Mouse (Mus musculus) frontal cortex, postnatal 36 days (tissue): Measurements from ENCODE around the gene 2310011J03Rik.

ENCODE experiments used
- DNase-seq, 2 experiments: peaks; one replicate each; pipeline ENCODE4 v3.0.0; 2022; ENCODE audit warnings: low spot score in 2 of 2

2310011J03Rik gene

DNA sequence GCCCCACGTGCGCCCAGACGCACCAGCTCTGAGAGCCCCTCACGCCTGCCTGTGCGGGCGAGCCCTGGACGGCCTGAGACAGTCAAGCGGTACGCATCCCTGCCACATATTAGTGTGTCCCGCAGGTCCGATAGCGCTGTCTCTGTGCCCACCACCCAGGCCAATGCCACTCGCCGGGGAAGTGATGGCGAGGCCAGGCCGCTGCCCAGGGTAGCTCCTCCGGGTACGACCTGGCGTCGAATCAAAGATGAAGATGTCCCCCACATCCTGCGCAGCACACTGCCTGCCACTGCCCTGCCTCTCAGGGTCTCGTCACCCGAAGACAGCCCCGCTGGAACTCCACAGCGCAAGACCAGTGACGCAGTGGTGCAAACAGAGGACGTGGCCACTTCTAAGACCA, 5.0 kb downstream of the 2310011J03Rik start:
- no peak for DNase-seq

DNA sequence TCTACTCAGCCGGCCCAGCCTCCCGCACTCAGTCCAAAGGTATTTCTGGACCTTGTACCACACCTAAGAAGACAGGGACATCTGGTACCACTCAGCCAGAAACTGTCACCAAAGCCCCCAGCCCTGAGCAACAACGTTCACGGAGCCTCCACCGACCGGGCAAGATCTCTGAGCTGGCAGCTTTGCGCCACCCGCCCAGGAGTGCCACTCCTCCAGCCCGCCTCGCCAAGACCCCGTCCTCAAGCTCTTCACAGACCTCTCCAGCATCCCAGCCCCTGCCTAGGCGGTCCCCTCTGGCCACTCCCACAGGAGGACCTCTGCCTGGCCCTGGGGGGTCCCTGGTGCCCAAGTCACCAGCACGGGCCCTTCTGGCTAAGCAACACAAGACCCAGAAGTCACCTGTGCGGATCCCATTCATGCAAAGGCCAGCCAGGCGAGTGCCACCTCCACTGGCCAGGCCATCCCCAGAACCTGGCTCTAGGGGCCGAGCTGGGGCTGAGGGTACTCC, 5.8 kb downstream of the 2310011J03Rik start:
- DNase-seq, result no peak

DNA sequence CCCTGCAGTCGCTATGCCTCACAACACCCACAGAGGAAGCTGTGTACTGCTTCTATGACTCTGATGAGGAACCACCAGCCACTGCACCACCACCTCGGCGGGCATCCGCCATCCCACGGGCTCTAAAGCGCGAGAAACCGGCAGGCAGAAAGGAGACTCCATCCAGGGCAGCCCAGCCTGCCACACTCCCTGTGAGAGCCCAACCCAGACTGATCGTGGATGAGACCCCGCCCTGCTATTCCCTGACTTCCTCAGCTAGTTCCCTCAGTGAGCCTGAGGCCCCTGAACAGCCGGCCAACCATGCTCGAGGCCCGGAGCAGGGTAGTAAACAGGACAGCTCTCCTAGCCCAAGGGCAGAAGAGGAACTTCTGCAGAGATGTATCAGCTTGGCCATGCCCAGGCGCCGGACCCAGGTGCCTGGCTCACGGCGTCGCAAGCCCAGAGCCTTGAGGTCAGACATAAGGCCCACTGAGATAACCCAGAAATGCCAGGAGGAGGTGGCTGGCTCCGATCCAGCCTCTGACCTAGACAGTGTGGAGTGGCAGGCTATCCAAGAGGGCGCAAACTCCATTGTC, 6.6 kb downstream of the 2310011J03Rik start:
- DNase-seq, result no peak

DNA sequence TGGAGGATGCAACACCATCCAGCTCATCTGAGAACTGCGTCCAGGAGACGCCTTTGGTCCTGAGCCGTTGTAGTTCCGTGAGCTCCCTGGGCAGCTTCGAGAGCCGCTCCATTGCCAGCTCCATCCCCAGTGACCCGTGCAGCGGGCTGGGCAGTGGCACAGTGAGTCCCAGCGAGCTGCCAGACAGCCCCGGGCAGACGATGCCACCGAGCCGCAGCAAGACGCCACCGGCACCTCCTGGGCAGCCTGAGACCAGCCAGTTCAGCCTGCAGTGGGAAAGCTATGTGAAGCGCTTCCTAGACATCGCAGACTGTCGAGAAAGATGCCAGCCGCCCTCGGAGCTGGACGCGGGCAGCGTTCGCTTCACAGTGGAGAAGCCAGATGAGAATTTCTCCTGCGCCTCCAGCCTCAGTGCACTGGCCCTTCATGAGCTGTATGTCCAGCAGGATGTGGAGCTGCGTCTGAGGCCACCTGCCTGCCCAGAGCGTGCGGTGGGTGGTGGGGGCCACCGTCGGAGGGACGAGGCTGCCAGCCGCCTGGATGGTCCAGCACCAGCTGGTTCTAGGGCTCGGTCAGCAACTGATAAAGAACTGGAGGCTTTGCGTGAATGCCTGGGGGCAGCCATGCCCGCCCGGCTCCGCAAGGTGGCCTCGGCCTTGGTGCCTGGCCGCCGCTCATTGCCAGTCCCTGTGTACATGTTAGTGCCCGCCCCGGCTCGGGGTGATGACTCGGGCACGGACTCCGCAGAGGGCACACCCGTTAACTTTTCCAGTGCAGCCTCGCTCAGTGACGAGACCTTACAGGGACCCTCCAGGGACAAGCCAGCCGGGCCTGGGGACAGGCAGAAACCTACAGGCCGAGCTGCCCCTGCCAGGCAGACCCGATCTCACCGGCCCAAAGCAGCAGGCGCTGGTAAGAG, 7.5 kb downstream of the 2310011J03Rik start:
- DNase-seq, result no peak

DNA sequence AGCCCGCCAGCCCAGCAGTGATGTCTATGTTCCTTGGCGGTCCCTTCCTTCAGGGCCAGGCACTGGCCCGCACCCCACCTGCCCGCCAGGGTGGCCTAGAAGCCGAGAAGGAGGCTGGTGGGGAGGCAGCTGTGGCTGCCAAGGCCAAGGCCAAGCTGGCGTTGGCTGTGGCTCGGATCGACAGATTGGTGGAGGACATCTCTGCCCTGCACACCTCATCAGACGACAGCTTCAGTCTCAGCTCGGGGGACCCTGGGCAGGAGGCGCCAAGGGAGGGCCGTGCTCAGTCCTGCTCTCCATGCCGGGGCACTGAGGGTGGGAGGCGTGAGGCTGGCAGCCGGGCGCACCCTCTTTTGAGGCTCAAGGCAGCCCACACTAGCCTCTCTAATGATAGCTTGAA, 8.8 kb downstream of the 2310011J03Rik start:
- DNase-seq, result no peak

DNA sequence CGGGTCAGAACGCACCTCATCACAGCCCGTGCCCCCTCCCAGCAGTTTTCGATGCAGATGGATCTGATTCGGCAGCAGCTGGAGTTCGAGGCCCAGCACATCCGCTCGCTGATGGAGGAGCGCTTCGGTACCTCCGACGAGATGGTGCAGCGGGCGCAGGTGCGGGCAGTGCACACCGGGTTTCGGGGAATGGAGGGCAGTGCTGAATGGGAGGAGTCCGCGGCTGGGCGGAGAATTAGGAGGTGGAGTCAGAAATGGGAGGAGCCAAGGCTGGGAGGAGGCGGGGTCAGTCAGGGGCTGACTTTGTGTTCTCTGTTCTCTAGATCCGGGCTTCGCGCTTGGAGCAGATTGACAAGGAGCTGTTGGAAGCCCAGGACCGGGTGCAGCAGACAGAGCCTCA, 15.5 kb downstream of the 2310011J03Rik start:
- no peak for DNase-seq

DNA sequence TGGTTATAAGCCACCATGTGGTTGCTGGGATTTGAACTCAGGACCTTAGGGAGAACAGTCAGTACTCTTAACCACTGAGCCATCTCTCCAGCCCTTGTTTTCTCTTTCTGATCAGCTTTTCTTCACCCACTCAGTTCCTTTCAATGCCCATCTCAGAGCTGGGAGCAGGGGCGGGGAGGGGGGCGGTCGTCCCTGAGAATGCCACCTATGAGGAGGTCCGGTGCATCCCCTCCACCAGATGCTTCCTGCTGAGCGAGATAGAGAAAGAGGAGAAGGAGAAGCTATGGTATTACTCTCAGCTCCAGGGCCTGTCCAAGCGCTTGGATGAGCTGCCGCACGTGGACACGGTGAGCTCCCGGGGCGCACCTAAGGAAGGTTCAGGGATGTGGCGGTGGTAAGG, 15.9 kb downstream of the 2310011J03Rik start:
- no peak for DNase-seq

DNA sequence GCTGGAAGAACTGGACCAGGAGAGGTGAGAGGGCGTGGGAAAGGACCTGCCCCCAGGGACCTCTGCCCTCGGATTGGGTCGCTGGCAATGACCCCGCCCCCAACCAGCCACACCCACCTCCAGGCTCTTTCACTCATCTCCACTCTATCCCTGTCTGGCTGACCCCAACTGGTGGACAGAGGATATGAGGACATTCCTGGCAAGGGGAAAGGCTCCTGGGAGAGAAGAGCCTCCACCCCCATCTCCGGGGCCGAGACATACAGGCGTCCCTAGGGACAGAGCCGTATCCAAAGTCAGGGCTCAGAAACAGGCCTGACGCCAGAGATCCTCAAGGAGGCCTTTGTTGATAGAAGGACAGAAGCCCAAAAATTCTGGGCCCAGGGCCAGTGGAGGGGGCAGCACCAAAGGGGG, 17.9 kb downstream of the 2310011J03Rik start:
- DNase-seq, result peak in 1 of 2 experiments; percentile 59

DNA sequence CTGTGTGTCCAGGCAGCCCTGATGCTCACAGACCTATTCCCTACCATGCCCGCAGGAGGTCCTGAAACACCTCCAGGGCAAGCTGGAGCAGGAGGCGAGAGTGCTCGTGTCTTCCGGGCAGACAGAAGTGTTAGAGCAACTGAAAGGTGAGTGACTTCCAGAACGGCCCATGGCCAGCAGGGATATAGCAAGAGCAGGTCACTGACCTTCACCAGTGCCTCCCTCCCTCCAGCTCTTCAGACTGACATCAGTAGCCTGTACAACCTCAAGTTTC, 18.3 kb downstream of the 2310011J03Rik start:
- no peak for DNase-seq

DNA sequence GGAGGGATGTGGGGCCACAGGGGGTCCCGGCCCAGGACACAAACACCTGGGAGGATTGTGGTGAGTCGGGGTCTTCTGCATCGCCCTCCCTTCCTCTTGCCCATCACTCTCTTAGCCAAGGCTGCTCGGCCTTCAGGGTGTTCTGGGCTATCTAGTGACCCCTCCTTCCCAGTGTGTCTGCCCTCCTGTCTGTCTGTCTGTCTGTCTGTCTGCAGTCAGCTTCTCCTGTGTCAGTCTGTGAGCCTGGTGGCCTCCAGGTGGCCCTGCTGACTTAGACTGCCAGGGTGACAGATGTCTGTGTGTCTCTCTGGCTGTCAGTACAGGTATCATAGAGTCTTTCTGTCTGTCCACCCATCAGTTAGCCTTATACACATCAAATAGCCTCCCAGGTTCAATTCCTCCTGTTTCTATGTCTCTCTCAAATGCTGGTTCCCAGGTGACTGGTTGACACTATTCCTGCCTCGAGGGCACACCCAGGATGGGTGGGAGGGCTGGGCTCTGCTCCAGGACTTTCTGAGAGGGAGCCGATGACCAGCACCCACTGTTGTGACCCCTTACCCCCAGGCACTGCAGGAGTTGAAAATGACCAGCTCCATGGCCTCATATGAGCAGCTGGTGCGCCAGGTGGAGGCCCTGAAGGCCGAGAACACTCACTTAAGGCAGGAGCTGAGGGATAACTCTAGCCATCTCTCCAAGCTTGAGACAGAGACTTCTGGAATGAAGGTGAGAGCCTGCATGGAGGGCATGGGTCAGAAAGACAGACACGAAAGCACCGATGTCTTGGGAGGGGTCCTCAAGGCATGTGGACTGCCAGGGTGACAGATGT, 18.9 kb downstream of the 2310011J03Rik start:
- no peak for DNase-seq

DNA sequence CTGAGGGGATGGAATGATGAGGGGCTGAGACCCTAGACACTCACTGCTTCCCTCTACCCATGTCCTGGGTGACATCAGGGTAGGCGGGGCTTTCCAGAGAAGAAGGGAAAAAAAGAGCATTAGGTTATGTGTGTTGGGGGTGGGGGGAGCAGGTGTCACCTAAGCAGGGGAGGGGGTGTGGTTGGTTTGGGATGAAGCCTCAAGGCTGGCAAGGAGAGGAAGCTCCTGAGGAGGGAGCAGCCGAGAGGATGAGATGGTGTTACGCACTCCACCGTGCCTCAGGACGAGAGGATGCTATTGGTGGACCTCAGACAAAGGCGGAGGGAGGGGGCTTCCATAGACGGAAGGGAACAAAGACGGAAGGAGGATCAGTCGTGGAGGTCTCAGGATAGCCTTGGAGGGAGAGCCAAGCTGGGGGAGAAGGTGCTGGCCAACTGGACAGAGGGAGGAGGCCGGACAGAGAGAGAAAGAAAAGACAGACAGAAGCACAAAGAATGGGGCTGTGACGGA, 19.6 kb downstream of the 2310011J03Rik start:
- no peak for DNase-seq

DNA sequence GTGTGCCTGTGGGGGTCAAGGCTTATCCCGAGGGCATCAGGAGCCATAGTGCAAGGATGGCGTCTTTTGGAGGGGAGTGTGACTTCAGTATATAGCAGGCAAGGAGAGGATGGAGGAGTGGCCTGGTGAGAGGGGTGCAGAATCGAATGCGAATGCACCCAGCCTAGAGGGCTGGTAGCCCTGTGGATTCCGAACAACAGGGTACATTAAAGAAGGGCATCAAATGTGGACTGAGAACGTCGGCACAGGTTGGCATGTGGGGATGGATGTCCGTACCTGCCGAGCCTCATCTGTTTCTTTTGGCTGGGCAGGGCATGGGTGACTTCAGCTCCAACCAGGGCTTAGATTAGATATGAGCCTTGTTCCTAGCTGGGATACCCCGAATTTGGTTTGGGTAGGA, 20.5 kb downstream of the 2310011J03Rik start:
- DNase-seq, result no peak

DNA sequence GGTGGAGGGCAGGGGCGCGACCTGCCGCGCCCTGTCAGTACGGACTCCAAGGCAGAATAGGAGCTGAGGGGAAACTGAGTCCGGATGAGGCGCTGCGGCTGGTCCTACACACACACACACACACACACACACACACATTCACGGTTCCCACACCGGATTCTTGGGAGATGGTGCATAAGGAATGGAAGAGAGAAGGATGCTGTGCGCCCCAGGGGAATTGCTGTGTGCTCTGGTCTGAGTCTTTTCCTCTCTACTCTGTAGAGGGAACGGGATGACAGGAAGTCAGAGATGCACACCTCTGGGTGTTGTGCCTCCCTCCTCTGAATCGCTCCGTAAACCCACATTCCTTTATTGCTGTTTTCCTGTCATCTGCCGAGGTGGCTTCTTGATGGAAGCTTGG, 21.0 kb downstream of the 2310011J03Rik start:
- no peak for DNase-seq

DNA sequence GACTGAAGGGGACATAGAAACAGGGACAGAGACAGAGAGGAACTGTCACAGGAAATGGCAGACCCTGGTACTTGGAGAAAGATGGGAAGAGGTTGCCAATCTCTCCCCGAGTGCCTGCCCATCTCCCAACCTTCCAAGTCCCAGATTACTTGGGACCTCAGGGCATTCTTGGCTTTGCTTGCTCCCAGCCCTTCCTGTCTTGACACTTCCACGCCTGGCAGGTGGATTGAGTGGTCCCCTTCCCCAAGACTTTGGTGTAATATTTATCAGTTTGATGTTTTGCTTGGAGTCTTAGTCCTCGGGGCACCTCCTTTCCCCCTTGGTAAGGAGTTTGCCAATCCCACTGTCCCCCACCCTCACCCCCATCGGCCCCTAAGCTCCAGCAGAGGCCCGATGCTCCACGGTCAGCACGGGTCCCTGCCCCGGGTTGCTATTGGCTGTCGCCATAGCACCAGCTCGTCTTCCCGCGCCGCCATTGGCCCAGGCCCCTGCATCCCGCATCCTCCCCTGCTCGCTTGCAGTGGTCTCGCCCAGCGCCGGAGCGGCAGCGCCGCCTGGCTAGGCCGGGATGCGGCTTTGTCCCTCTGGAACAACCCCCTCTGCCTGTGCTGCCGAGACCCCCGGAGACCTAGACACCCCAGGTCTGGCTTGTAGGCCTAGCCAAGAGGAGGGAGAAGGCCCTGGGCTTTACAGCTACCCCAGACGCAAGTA, 21.6 kb downstream of the 2310011J03Rik start:
- DNase-seq, result peak; percentile 92 to 93

DNA sequence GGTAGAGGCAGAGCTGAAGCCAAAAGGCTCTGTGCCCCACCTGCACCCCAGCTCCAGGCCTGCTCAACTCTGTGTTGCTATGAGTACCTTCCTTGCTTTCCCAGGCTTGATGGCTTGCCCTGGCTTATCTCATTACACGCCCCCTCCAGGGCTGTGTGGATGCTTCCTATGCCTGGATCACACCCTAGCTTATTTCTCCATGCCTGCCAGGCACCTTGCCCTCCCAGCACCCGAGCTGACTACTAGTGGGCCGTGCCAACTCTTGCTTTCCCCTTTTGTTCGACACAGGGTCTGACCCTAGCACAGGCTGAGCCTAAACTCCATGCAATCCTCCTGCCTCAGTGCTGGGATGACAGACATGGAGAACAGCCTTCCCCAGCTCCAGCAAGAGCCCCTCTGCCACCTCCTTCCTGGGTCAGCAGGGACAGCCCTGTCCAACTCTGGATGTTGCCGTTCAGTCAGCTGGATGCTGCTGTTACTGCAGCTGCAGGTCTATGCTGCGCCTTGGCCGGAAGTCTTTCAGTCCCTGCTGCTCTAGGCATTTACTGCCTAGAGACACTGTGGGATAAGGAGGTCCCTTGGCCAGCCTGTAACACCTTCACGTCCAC, 22.7 kb downstream of the 2310011J03Rik start:
- DNase-seq, result no peak

DNA sequence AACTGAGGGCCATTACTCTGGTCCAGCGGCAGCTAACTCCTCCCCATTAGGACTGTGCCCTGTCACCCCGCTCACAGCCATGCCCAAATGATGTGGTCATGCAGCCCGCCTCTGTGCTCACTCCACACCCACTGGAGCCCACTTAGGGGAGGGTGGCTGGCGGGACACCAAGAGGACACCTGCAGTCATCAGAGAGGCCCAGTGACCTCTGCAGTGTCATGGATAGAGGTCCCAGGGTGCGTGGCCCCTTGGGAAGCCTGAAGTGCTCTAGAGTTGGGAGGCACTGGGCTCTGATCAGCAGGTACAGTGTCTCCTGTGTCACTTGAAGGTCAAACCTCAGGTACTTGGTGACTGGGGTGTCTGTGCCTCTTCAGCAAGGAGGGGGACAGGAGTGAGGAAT, 23.5 kb downstream of the 2310011J03Rik start:
- no peak for DNase-seq

DNA sequence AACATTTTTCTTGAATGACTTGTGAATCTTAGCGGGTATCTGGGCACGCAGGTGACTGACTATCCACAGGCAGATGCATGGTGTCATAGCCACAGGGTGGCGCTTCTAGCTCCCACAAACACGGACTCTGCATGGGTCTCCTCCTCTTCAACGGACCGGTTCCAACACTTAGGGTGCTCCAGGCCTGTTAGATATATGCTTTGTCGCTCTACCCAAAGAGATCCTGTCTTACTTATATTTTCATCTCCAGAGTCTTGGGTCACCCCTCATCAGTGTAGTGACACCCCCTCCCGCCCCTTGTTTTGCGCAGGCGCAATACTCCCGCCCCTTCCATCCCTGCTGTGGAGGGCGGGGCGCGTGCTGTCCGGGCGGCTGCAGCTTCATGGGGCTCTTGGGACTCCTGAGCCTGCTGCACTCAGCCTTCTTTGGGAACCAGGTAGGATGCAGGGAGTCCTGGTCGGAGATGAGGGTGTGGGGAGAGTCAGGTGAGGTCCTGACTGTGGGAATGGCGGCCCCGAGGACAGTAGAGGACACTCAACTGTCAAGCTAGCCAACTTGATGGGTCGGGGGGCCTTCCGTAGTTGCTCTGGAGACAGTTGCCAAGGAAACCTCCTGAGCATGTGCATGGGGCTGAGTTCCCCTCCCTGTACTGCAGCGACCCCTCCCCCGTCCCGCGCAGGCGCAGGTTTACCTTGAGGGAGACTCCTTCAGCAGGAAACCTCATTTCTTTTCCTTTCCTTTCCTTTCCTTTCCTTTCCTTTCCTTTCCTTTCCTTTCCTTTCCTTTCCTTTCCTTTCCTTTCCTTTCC, 24.5 kb downstream of the 2310011J03Rik start, which contains the start of gene Apc2:
Gene Apc2 (plus strand): TSS at position 360 of the 808 bp plus-strand sequence.
- DNase-seq, result peak; percentile 85 to 89

DNA sequence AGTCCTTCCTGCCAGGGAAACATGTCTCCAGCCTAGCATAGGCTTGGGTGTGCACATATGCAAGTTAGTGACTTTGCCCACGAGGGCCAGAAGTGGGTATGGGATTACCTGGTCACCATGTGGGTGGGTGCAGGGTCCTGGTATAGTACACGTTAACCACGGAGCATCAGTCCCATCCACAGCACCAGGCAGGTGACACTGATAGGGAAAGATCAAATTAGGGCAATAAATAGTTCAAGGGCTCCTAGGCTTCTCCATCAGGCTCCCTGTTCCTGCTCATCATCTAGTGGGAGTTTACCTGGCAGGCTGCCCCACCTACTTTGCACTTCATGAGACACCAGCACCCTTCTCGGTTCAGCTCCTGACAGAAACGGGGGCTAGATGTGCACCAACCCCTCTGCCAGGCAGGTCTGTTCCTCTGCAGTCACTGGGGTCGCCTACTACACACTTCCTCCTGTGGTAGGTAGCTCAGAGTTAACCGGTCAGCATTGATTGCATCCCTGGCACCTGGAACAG, 25.5 kb downstream of the 2310011J03Rik start:
- DNase-seq, result no peak

DNA sequence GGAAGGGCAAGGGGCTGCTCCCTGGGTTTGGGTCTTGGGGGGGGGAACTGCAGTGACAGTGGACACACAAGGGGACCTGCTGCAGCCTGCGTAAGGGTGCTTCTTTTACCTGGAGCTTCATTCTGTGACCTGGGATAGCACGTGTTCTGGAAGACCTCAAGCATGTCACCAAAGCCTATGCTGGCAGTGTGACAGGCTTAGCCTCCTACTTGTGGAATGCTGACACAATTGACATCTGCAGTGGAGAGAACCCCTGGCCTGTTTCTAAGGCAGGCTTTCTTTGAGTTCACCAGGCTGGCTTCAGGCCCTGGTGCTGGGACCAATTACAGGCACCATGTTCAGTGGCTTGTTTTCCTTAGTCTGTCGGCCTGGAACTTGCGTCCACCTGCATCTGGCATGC, 26.0 kb downstream of the 2310011J03Rik start:
- DNase-seq, result no peak

DNA sequence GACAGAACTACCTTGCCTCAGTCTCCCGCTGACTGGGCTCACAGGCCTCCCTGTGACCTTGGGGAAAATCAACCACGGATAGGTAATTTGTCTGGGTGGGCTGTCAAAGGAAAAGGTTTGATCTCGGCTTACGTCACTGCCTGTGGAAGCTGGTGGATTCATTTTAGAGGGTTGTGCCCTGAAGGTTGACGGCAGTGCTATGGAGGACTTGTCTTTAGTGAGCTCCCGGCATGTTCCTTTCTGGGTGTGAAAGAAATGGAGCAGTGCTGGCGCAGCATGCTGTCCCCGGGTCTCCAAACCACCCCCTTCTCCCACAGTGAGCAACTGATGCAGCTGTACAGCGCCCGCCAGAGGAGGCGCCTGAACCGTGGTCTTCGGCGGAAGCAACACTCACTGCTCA, 27.0 kb downstream of the 2310011J03Rik start:
- no peak for DNase-seq
